Mouse (Mus musculus): ENCODE results near the gene Nr1h3. TPM values are rescaled to one million over a fixed set of nuclear protein-coding genes. Genes with fewer than 3 reads are reported as not detected.
"Not testable (repeated sequence)": the region's sequence is repeated elsewhere in the genome, so short reads cannot be mapped to it uniquely, and the experiment has no call there.

The Nr1h3 gene
- total RNA-seq (2021), result 1 to 10 TPM; 1.6 to 2.7 TPM

DNA sequence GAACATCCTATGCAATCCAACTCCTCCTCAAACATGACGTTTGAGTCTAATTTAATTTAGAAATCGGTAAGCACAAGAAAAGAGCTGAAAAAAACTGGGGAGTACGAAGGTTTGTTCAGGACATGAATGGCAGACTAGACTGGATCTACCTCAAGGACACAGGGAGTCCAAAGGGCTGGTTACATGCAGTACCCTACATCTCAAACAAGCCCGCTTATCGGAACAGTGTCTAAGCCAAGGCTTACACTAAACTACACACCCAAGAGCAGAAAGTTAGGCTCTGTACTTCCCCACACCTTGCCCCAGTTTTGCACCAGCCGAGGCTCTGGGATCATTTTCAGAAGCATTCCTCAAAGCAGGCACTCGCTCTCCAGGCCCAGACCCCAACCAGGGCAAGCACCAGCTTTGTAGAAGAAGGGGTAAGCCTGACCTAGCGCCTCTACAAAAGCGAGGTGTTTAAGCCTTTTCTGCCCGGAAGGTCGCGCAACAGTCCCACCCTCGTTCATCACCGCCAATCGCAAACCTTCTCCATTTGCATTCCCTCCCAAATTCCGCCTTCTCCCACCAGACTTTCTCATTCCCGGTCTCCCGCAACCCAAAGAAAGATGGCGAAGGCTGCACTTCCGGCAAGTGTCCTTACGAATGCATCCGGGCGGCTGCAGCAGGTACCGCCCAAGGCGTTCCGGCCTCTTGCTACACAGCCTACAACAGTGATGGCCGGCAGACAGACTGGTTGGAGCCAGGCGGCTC is at the start of gene Nr1h3, which contains the start of gene Acp2:
Gene Nr1h3 (minus strand): TSS at position 613 of the 750 bp plus-strand sequence.
Gene Acp2 (plus strand): TSS at position 664 of the 750 bp plus-strand sequence.
- peak; percentile 96 for DNase-seq

GRCm38 (mm10) chr2:91252001-91252400 is 49.4 kb upstream of the Nr1h3 start:
- no peak for DNase-seq

GRCm38 (mm10) chr2:91248366-91248765 is 45.7 kb upstream of the Nr1h3 start:
- DNase-seq, result no peak

DNA sequence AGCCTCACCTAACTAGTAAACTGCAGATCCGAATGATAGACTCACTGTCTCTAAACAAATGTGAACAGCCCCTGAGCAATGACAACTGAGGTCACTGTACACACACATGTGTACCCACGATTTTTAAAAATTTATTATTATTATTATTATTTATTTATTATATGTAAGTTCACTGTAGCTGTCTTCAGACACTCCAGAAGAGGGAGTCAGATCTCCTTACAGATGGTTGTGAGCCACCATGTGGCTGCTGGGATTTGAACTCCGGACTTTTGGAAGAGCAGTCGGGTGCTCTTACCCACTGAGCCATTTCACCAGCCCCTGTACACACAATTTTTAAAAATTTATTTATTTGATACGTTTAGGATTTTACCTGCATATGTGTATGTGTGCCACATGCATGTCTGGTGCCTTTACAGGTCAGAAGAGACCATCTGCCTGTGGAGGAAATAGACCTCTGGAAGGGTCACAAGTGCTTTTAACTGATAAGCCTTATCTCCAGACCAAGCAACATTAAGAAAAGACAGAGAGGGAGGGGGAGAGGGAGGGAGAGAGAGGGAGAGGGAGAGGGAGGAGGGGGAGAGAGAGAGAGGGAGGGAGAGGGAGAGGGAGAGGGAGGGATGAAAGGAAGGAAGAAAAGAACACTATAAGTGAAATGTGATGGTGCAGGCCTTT is 42.1 kb upstream of the Nr1h3 start:
- no peak for DNase-seq

GRCm38 (mm10) chr2:91243416-91243815 is 40.8 kb upstream of the Nr1h3 start:
- no peak for DNase-seq

DNA sequence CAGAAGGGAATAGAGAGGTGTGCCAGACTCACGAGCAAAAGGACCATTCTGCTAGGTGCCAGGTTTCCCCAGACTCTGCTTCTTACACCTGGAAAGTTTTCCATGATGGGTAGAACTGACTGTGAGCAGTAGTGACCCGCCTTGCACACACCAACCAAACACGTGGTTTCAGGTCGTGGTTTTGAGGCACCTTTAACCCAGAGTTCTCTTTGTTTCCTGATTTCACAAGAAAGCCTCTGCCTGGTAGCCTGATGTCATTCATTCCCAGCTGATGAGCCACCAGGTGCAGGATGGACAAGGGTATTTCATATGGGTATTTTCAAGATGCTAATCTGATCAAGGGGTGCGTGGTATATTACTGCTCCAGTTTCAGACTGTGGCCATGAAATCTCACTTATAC is 39.9 kb upstream of the Nr1h3 start:
- no peak for DNase-seq

- DNase-seq, result not testable (repeated sequence)
These were observed 35.0 kb upstream of the Nr1h3 start for GRCm38 (mm10) chr2:91237511-91238080.

DNA sequence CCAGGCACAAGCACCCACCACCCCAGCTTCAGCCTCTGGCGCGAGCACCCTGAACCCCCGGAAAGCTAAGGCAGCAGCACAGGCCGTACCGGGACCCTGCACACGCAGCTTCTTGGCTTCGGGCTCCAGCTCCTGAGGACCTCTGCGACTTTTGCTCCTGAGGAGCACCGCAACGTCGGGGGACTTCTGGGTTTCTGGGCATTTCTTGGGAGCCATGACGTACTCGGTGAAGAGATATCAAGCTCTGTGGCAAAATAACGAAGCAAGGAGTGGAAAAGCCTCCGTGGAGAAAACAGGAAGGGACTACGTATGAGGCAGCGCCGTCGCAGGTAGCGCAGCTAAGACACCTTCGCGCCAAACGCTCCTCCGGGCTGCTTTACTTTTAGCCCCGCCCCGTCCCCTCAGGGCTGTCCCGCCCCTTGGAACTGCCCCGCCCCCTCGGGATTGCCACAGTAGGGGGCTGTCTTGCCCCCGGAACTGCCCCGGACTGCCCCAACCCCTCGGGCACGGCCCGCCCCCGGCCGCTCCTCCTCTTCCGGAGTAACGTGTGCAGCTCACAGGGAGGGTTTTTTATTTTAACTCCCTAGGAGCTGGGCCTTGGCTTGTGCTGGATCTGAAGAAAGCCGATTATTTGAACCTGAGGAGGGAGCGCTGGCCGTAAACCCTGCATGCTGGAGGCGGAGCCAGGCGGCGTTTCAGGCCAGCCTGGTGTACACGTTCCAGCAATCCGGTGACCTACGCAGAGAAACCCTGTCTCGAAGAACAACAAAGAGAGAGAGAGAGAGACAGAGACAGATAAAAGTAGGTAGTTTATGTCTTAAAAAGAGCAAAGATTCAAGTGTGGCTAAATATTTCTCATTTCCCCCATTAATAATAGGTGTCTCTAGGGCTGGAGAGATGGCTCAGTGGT is 34.2 kb upstream of the Nr1h3 start, which contains the start of gene Ddb2:
Gene Ddb2 (minus strand): TSS at position 382 of the 910 bp plus-strand sequence.
- peak; percentile 96 for DNase-seq

DNA sequence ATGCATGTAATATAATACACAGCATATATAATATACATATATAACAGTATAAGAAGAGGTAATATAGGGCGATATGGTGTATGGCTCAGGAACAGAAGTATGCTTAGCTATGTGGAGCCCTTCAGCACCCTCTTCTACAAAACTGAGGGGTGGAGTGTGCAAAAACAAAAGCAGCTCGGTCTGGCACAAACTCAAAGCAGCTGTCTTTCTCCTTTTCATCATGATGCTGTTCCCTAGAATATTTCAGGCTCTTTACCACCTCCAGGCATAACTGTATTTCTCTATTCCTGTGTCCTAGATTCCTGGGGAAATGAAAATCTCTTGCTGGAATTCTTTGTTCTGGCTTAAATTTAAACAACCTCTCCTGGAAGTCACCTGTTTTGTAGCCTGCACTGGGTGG is 27.1 kb upstream of the Nr1h3 start:
- no peak for DNase-seq

DNA sequence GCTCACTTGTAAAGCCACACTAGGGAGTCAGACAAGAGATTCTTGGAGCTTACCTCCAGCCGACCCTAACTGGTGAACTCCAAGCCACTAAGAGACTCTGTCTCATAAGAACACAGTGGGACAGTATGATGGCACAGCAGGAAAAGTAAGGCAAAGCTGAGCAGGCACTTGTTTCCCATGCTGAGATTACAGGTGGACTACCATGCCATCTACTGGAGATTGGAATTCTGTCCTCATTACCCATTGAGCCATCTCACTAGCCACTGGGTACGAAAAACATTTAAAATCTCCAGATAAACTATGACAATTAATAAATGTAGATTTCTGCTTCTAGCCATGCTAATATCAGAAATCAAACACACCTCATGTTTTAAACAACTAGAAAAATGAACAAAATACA is 21.0 kb upstream of the Nr1h3 start:
- DNase-seq, result no peak

DNA sequence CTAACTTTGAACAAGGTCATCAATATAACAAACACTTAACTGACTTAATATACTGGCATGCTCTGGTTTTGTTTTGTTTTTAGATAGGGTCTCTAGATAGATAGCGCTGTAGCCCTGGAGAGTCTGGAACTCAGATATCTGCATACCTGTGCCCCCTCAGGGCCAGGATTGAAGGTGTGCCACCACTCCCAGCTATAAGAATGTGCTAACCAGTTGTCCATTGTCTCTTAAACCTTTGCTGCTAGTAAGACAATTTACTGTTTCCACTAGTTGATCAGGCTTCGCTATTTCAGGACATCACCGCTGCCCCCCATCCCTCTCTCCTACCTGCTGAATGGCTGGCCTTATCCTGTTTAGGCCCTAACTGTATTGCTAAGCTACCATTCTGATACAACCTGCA is 17.9 kb upstream of the Nr1h3 start:
- DNase-seq, result no peak

DNA sequence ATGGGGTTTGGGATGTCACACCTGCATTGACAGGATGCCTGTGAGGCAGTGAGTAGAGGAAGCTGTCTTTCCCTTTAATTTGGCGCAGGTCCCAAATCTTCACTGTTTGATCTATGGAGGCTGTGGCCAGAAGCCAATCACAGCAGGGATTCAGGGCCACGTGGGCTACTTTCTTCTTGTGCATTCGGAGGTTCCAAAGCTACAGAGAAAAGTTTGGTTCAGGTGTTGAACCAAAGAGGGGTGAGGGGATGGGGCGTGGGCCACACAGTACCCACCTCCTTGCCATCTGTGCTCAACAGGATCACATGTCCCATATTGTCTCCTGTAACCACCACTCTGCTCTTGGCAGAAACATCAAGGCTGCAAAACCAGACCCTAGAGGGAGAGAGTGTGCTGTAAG is 14.4 kb upstream of the Nr1h3 start:
- DNase-seq, result no peak

- DNase-seq, result no peak
These were observed 10.7 kb upstream of the Nr1h3 start for GRCm38 (mm10) chr2:91213311-91213710.

DNA sequence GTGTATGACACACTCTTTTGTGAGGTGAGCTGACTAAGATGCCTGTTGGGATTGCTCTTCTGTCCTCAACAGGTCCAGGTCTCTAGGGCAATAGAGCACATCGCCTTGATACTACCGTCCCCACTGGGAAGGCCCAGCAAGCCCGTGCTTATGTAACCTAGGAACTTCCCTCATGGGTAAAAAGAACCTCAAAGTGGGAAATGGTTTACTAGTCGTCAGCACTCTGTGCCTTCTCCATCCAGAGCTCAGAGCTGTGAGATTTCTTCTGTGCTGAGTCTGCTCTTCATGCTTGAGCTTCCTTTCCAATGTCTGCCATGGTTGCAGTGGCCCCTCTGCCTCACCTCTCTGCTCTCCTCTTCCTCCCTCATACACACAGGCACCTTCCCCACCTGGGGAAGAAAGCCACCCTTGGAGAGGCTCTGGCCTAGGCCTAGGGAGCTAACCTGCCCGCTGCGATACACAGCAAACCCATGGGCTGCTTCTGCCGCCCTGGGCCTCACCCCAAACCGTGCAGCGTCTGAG is 3.7 kb upstream of the Nr1h3 start:
- DNase-seq, result no peak

DNA sequence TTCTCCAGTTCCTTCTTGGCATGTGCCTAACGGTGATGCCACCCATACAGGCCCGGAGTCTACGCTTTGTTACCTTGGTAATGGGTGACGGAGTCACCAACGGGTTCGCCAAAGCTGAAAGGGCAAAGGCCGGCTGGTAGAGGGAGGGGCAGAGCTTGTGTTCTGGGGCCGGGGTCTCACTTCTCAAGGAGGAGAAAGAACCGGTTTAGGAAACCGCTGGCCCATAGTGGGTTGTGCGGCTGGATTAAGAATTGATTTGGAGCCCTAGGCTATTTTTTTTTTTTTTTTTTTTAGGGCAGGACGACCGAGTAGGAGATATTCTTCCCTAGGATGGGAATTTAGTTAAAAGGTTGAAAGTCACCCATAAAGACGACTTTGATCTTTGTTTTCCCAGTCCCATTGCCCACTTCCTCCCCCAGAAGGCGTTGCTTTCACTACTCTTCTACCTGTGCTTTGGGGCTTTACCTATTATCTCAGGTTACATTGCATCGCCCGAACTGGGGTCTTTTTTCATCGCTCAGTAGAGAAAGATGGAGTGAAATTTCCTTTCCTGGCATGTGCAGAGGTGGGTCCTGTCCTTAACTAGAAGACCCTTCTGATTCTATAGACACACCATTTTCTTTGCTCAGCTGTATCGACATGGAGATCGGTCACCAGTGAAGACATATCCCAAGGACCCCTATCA is 480 bp upstream of the Nr1h3 start:
- no peak for DNase-seq

DNA sequence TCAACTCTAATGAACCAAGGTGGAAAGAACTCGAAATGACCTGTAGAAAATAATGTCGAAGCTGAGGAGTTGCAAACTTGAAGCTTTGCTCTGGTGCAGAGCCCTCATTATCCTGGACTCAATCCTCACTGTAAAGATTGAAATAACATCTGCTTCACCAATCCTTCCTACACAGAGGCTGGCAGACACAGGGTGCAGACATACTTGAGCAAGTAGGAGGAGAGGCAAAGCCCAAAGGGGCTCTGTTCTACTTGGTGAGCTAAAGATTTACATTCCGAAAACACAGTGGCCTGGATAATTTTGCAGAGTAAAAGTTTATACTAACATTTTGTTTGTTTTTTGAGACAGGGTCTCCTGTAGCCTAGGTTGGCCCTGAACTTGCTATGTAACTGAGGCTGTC is 3.7 kb downstream of the Nr1h3 start:
- DNase-seq, result no peak

DNA sequence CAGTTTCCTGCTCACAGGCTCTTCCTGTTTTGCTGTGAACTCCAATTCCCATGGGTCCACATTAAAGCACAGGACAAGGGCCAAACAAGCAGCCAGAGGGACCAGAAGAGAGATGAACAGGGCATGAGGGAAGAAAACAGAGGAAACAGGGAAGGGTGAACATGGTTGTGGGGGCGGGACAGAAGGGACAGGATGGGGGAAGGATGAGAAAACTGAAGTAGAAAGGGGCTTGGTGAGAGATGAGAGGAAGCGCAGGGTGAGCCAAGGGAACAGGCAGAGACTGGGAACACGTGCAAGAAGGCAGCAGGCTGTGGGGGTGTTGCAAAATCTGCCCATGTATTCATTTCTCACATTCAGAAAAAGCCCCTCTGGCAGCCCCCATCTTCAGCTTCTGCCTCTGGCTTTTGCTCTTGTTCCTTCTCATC is 6.0 kb downstream of the Nr1h3 start:
- DNase-seq, result peak; percentile 26

GRCm38 (mm10) chr2:91194624-91195332 is 7.9 kb downstream of the Nr1h3 start:
- DNase-seq, result peak; percentile 83

GRCm38 (mm10) chr2:91190501-91190900 is 12.1 kb downstream of the Nr1h3 start:
- DNase-seq, result no peak

DNA sequence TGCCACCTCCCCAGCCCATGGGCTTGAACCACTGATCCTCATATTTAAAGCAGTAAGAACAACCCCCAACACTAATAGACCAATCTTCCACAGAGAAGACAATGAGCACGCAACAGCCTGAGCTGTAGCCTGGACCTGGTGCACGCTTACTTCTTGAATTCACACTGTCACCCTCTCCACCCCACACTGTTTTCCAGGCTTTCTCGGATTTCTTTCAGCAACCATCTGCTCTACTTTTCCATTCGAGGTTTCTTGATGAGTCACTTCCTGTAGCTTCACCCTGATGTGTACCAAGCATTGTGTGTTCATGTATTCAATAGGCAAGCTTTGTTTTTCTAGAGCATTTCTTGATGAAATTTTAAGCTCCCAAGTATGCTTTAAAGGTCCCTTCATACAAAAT is 15.2 kb downstream of the Nr1h3 start:
- DNase-seq, result no peak

GRCm38 (mm10) chr2:91186208-91186607 is 16.4 kb downstream of the Nr1h3 start:
- DNase-seq, result no peak
